Mouse (Mus musculus) erythroblast, embryonic 14.5 days (primary cell): Measurements from ENCODE around the gene Gvin1.

Source experiments
- GATA1 ChIP-seq: IDR thresholded peaks from 2 replicates; pipeline ENCODE4 v1.6.1; 2012; ENCODE audit warnings: low read length, inconsistent platforms, mixed read lengths
- TAL1 ChIP-seq: IDR thresholded peaks from 3 replicates; pipeline ENCODE4 v1.6.1; 2012; ENCODE audit warnings: low read length, inconsistent platforms, mixed read lengths

DNA sequence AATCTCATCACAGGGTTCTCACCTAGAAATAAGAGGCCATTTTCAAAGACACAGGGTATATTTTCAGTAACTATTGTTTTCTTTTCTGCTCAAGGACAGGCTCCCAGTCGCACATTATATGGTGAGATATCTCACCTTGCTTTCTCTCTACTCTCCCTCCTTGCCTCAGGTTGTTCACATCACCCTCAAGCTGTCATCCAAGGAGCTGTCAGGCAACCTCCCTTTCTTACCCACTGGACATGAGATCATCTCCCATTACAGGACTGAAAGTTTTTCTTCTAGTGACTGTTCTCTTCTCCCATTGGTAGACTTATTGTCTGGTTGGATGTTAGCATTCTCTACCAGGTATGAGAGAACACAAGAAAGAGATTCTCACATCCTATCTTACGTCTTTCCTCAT lies 20.5 kb upstream of the Gvin1 start:
- TF ChIP-seq TAL1 (no peak), GATA1 (no peak)
